Mouse (Mus musculus): ENCODE data around the gene Smg9.
"Not testable (repeated sequence)": the region's sequence is repeated elsewhere in the genome, so short reads cannot be mapped to it uniquely, and the experiment has no call there.

Gene Smg9

GRCm38 (mm10) chr7:24377091-24377865 lies 22.1 kb upstream of the Smg9 start:
- DNase-seq (ENCODE audit: low read depth, low spot score) = peak; percentile 76

GRCm38 (mm10) chr7:24378049-24378701 lies 21.2 kb upstream of the Smg9 start:
- DNase-seq (ENCODE audit: low read depth, low spot score) = peak; percentile 88

- DNase-seq (ENCODE audit: low read depth, low spot score) = peak; percentile 81
Measured at GRCm38 (mm10) chr7:24379934-24380333, 19.5 kb upstream of the Smg9 start.

GRCm38 (mm10) chr7:24380370-24380769 lies 19.0 kb upstream of the Smg9 start:
- peak; percentile 61 for DNase-seq (ENCODE audit: low read depth, low spot score)

GRCm38 (mm10) chr7:24382730-24383372 lies 16.6 kb upstream of the Smg9 start:
- DNase-seq (ENCODE audit: low read depth, low spot score) = peak; percentile 59

GRCm38 (mm10) chr7:24384070-24384469 lies 15.3 kb upstream of the Smg9 start:
- peak; percentile 35 for DNase-seq (ENCODE audit: low read depth, low spot score)

GRCm38 (mm10) chr7:24384827-24385226 lies 14.6 kb upstream of the Smg9 start:
- peak; percentile 80 for DNase-seq (ENCODE audit: low read depth, low spot score)

- DNase-seq (ENCODE audit: low read depth, low spot score) = no peak
Measured at GRCm38 (mm10) chr7:24387059-24387556, 12.3 kb upstream of the Smg9 start.

GRCm38 (mm10) chr7:24389516-24390187 lies 9.8 kb upstream of the Smg9 start:
- DNase-seq (ENCODE audit: low read depth, low spot score) = no peak

GRCm38 (mm10) chr7:24390512-24390911 lies 8.9 kb upstream of the Smg9 start:
- no peak for DNase-seq (ENCODE audit: low read depth, low spot score)

GRCm38 (mm10) chr7:24391077-24391476 lies 8.3 kb upstream of the Smg9 start:
- DNase-seq (ENCODE audit: low read depth, low spot score) = no peak

GRCm38 (mm10) chr7:24391687-24392086 lies 7.7 kb upstream of the Smg9 start:
- DNase-seq (ENCODE audit: low read depth, low spot score) = no peak

GRCm38 (mm10) chr7:24394054-24394453 lies 5.4 kb upstream of the Smg9 start:
- no peak for DNase-seq (ENCODE audit: low read depth, low spot score)

- DNase-seq (ENCODE audit: low read depth, low spot score) = peak; percentile 72
Measured at GRCm38 (mm10) chr7:24394475-24395161, 4.8 kb upstream of the Smg9 start.

- no peak for DNase-seq (ENCODE audit: low read depth, low spot score)
Measured at GRCm38 (mm10) chr7:24396832-24397231, 2.6 kb upstream of the Smg9 start.

- DNase-seq (ENCODE audit: low read depth, low spot score) = no peak
Measured at GRCm38 (mm10) chr7:24398364-24398913, 980 bp upstream of the Smg9 start.

GRCm38 (mm10) chr7:24400082-24400452 lies 648 bp downstream of the Smg9 start:
- no peak for DNase-seq (ENCODE audit: low read depth, low spot score)

GRCm38 (mm10) chr7:24400489-24400888 lies 1.1 kb downstream of the Smg9 start:
- not testable (repeated sequence) for DNase-seq (ENCODE audit: low read depth, low spot score)

GRCm38 (mm10) chr7:24402851-24403250 lies 3.4 kb downstream of the Smg9 start:
- DNase-seq (ENCODE audit: low read depth, low spot score) = peak; percentile 46

GRCm38 (mm10) chr7:24405649-24406048 lies 6.2 kb downstream of the Smg9 start:
- DNase-seq (ENCODE audit: low read depth, low spot score) = no peak
